Mouse (Mus musculus): ENCODE measurements at regions not wholly inside any gene's neighbourhood (a gene's known extent, or its start where the extent isn't known, plus 50 kb on each side); places are given as distances from the start of the nearest gene placed in this dataset.
A peak's percentile ranks its signal among the peaks of the same experiment; 100 is the strongest.
"Not testable (repeated sequence)": the region's sequence is repeated elsewhere in the genome, so short reads cannot be mapped to it uniquely, and the experiment has no call there.

GRCm38 (mm10) chr3:97509134-97509661, 87.4 kb upstream of the Olfr1402 start:
- DNase-seq (ENCODE audit: low spot score in 2 of 2), result not testable (repeated sequence)

GRCm38 (mm10) chr3:97507209-97507608, 85.4 kb upstream of the Olfr1402 start:
- peak in 1 of 2 experiments; percentile 58 for DNase-seq (ENCODE audit: low spot score in 2 of 2)

GRCm38 (mm10) chr3:97491904-97492303, 70.1 kb upstream of the Olfr1402 start:
- no peak for DNase-seq (ENCODE audit: low spot score in 2 of 2)

GRCm38 (mm10) chr3:97491208-97491607, 69.4 kb upstream of the Olfr1402 start:
- no peak for DNase-seq (ENCODE audit: low spot score in 2 of 2)

- no peak for DNase-seq (ENCODE audit: low spot score in 2 of 2)
Observed at GRCm38 (mm10) chr3:97489336-97489735, 67.5 kb upstream of the Olfr1402 start.
